Mouse (Mus musculus): ENCODE results near the gene Gm45140.

- TF ChIP-seq EP300 (IDR thresholded peaks at IDR 0.05) (no peak), CTCF (IDR thresholded peaks at IDR 0.05) (peak; percentile 79)
These were observed 72.0 kb downstream of the Gm45140 start for GRCm38 (mm10) chr6:87763376-87764280.
